Mouse (Mus musculus) CD4-positive, CD25-positive, alpha-beta regulatory T cell, adult 4 months (primary cell): ENCODE data around the gene Klf4. TPM values are rescaled to one million over a fixed set of nuclear protein-coding genes. Genes with fewer than 3 reads are reported as not detected.

Experiments
- ATAC-seq: one replicate; pipeline ENCODE4 v1.8.0; 2017
- polyA plus RNA-seq, 2 experiments: library from polyadenylated mRNA; unstranded; fragments of 100-300 nt; shearing (Covaris generic); gene quantifications; one replicate each; pipeline ENCODE4 v1.2.1; 2017

Klf4 gene
- under 1 TPM; 0.69 to 0.90 TPM for polyA plus RNA-seq

GRCm38 (mm10) chr4:55532407-55533195, at the start of gene Klf4:
Gene Klf4 (minus strand): TSS chr4:55532466.
- ATAC-seq: peak; percentile 82

DNA sequence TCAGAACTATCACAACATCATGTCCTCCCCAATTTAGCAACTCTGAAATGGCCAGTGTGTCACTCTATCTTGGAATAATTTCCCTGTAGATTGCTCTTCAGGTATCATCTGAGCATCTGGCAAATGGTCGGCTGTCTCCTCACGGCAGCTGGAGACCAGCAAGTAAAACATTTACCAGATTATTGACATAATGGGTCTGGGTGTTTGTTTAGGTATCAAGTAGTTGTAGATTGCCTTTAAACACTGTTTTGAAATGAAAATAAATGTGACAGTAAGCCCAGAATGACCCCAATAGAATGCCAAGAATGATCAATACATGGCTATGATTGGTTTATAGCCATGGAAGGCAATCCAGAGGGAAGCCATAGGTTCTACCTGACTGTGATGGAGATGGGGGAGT, 39.2 kb upstream of the Klf4 start:
- no peak for ATAC-seq

GRCm38 (mm10) chr4:55567986-55568385, 35.7 kb upstream of the Klf4 start:
- ATAC-seq: no peak

GRCm38 (mm10) chr4:55567575-55567974, 35.3 kb upstream of the Klf4 start:
- ATAC-seq: no peak

- no peak for ATAC-seq
Observed at GRCm38 (mm10) chr4:55564317-55564716, 32.1 kb upstream of the Klf4 start.

- ATAC-seq: no peak
Observed at GRCm38 (mm10) chr4:55563050-55563449, 30.8 kb upstream of the Klf4 start.

DNA sequence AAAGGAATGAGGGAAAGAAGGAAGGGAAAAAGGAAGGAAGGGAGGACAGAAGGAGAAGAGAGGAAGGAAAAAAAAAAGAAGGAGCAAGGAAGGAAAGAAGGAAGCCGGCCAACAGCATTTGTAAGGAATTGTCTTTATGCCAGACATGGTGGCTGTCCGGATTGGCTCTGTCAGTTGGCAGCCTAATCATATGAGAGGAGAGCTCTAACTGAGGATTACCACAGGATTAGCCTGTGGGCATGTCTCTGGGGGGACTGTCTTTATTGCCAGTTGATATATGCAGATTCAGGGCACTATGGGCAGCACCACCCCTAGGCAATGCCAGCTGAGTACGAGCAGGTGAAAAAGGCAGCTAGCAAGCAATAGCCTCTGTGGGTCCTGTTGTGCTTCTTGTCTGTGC, 29.8 kb upstream of the Klf4 start:
- no peak for ATAC-seq

GRCm38 (mm10) chr4:55546869-55547268, 14.6 kb upstream of the Klf4 start:
- ATAC-seq: no peak

- ATAC-seq: no peak
Observed at GRCm38 (mm10) chr4:55542753-55543152, 10.5 kb upstream of the Klf4 start.

DNA sequence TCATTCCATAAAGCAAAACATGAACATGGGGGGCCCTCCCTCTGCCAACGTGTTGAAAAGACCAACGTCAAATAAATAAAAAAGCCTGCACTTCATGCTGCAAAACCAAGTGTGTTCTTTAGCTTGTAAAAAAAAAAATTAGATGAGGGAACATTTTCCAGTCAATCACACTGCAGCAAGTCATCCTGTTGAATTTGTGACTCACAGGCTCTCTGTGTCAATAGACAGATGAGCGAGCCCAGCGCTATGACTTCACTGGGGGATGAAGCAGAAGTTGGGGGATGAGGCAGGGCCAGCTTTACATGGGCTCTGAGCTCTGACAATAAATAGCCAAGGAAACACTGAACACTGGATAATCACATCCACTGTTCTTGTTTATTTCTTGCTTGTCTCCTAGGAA, 9.4 kb upstream of the Klf4 start:
- no peak for ATAC-seq

DNA sequence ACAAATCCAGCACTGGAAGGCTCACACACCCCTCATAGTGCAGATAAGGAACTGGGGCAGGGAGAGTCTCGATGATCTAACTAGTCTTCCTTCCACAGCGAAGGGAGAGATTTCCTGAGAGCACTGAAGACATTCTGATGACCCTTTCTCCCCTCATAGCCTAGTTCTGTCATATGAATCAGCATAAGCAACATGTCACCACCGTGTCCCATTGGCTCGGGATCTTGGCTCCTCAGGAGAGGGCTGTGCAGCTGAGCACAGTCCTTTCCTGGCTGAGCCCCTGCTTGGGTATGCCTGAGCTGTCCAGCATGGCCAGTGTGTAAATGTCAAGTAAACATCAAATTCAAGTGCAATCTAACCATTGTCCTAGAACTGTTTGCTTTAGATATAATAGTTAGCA, 9.0 kb upstream of the Klf4 start:
- ATAC-seq: no peak

GRCm38 (mm10) chr4:55535012-55535411, 2.7 kb upstream of the Klf4 start:
- no peak for ATAC-seq

DNA sequence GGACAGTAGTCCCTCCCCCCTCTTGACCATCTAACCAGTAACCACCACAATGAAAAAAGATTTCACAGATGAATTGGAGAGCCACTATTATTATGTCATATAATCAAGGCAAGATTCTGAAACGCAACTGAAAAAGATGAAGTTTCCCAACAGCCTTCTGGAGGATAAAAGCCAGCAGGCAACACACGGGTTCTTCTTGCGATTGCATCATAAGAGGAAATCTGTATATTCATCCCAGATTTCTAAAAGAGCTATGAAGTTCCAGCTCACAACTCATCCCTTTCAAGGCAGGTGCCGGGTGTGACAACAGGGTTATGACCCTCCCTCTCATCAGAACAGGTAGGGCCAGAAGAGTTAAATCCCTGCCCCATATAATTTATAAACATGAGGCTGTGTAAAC, 2.2 kb upstream of the Klf4 start:
- ATAC-seq: no peak

- ATAC-seq: no peak
Observed at GRCm38 (mm10) chr4:55533803-55534254, 1.6 kb upstream of the Klf4 start.

DNA sequence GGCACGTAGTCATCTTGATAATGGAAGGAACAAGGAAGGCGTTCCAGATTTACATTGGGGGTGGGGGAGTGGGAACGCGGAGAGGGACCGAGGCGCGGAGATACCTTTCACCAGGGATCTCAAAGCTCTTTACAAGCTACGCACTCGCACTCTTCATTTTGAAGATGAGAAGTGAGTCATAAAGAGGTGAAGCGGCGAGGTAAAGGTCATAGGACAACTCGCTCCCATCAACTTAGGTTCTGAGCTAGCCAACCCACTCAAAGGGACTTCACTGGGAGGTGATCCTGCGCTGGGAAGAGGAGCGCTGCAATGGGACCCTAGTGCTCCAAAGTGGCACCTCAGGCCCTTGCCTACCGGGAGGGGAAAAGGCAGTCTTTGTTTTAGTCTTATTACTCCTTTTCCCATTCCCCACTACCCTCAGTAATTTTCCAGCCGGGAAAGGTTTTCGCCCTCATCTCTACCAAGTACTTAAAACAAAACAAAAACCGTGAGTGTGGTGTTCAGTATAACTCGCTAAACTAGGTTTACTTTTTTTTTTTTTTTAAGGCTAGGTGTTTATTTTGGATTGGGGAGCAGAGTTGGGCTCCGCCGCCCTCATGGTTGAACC, 1.0 kb upstream of the Klf4 start:
- ATAC-seq: peak; percentile 6

- no peak for ATAC-seq
Observed at GRCm38 (mm10) chr4:55531856-55532406, 335 bp downstream of the Klf4 start.

- ATAC-seq: no peak
Observed at GRCm38 (mm10) chr4:55531096-55531855, 990 bp downstream of the Klf4 start.

DNA sequence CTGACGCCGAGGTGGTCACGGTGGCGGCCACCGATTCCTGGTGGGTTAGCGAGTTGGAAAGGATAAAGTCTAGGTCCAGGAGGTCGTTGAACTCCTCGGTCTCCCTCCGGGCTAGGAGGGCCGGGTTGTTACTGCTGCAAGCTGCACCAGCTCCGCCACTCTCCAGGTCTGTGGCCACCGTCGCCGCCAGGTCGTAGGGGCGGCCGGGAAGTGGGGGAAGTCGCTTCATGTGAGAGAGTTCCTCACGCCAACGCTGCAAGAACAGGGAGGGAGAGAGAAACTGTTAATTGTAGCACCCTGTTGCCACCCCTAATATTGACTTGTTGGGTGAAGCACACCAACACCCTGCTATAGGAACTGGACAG, 1.6 kb downstream of the Klf4 start:
- ATAC-seq: no peak

DNA sequence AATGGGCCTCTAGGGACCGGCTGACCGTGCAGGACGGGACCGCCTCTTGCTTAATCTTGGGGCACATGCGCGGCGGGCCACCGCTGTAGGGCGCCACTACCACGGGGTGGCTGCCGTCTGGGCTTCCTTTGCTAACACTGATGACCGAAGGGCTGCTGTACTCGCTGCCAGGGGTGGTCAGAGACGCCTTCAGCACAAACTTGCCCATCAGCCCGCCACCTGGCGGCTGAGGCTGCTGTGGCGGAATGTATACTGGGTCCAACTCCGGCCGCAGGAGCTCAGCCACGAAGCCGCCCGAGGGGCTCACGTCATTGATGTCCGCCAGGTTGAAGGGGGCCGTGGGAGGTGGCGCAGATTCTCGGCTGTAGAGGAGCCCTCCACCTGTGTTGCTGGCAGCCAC, 2.0 kb downstream of the Klf4 start:
- ATAC-seq: no peak

GRCm38 (mm10) chr4:55528404-55528803, 3.9 kb downstream of the Klf4 start:
- no peak for ATAC-seq

- no peak for ATAC-seq
Observed at GRCm38 (mm10) chr4:55527931-55528330, 4.3 kb downstream of the Klf4 start.

GRCm38 (mm10) chr4:55526247-55527115, 5.8 kb downstream of the Klf4 start:
- ATAC-seq: no peak
